Mouse (Mus musculus) ES-Bruce4 (cell line): Measurements from ENCODE around the gene Mepe.

Experiments used
- EP300 ChIP-seq: IDR thresholded peaks from 2 replicates; pipeline ENCODE4 v1.6.1; 2011; ENCODE audit warnings: low read depth, low read length; ENCODE audit not compliant: insufficient read depth
- POLR2A ChIP-seq: IDR thresholded peaks from one replicate; pipeline ENCODE4 v1.8.1; 2011; ENCODE audit warnings: low read length; ENCODE audit not compliant: insufficient read depth

- TF ChIP-seq POLR2A (no peak), EP300 (no peak)
Observed at GRCm38 (mm10) chr5:104342881-104343280, 17.8 kb downstream of the Mepe start.
